Mouse (Mus musculus): Measurements from ENCODE around the gene Trim3. TPM values are rescaled to one million over a fixed set of nuclear protein-coding genes. Genes with fewer than 3 reads are reported as not detected.

Trim3 gene
- polyA plus RNA-seq, 1 experiment from 2014 or later: 29.8 TPM

DNA sequence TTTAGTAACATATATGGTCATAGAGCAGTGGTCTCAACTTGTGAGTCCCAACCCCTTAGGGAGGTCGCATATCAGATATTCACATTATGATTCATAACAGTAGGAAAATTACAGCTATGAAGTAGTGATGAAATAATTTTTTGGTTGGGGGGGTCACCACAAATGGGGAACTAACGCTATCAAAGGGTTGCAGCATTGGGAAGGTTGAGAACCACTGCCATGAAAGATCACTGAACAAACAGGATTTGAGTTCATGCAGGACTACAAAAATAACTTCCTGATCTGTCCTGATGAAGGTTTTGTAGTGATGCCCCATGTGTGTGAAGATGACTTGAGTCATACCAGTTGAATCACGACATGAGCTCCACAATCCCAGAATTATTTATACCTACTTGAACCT lies 24.9 kb downstream of the Trim3 start:
- whole genome bisulfite sequencing: 81% methylated on average over 3 of the region's 3 CpGs
- no peak overlapping the region for H3K4me2 ChIP-seq
- no peak for ATAC-seq (ENCODE audit: insufficient read depth, low FRiP score, low read depth)
- no peaks in the 10 kb centered on the region for H3K27me3 ChIP-seq (replicated peaks)
- no peak overlapping the region for H3K4me3 ChIP-seq (replicated peaks)
- H3K36me3 ChIP-seq: peaks cover 11% of the 10 kb centered on the region; the same call in 1 of the 2 replicates
- H3K9me3 ChIP-seq: no peaks in the 10 kb centered on the region
- no peaks in the 10 kb centered on the region for H3K4me1 ChIP-seq
- H3K27ac ChIP-seq: no peak overlapping the region
- H3K9ac ChIP-seq: no peak overlapping the region

DNA sequence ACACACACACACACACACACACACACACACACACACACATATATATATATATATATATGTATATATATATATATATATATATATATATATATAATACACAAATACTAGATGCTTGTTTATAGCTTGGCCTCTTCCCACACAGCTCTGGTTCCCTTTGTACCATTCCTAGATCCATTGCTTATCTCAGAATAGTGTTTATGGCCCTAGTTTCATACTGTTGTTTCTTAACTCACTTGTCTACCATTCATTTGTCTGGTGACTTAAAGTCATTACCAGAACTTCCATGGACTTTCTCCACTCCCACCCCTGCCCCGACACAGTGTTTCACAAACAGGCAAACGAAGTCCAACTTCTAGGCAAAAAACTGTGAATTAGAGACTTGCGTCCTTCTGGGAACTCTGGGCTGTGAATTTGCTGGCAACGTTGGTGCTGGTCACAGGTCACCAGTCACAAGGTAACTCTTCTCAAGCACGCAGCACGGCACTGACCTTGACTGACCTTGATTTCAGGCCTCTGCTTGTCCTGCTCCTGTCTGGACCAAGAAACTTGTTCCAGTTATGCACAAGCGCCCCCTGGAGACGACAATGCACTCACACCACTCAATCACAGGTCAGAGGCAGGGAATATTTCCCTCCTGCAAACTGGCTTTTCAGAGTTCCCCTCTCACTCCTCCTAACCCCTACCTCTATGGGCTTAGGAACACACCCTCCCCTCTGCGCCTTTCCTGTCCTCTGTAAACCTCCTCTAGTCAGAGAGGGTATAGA lies 30.3 kb downstream of the Trim3 start:
- Histone ChIP-seq H3K4me1 (no peaks in the 10 kb centered on the region), H3K27ac (no peak overlapping the region), H3K36me3 (no peaks in the 10 kb centered on the region), H3K9me3 (no peaks in the 10 kb centered on the region), H3K27me3 (replicated peaks) (no peaks in the 10 kb centered on the region), H3K9ac (no peak overlapping the region), H3K4me3 (replicated peaks) (no peak overlapping the region), H3K4me2 (no peak overlapping the region)
- WGBS: 32% methylated on average over 9 of the region's 9 CpGs
- no peak; the same call in 1 of the 2 replicates for ATAC-seq (ENCODE audit: insufficient read depth, low FRiP score, low read depth)

DNA sequence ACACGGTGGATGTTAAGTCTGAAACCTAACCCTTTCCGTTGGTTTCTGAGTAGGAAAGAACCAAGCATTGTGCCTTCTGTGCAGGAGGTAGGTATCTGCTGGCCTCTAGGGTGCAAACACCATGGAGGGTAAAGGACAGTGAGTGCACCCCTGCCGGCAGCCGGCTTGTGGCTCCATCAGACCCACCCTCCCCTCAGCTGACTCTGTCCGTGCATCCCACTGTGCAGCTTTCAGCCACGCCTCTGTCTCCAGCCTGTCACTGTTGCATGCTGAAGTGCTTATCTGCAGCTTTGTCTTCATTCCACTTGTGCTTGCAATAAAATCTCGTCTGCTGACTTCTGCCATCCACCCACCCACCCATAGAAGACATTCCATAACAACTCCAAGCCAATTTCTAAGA lies 43.3 kb downstream of the Trim3 start:
- H3K9me3 ChIP-seq: no peaks in the 10 kb centered on the region
- no peak for ATAC-seq (ENCODE audit: insufficient read depth, low FRiP score, low read depth)
- H3K27ac ChIP-seq: no peak overlapping the region
- no peaks in the 10 kb centered on the region for H3K36me3 ChIP-seq
- no peaks in the 10 kb centered on the region for H3K4me1 ChIP-seq
- 31% methylated on average over 7 of the region's 7 CpGs for WGBS
- H3K27me3 ChIP-seq (replicated peaks): no peaks in the 10 kb centered on the region
- no peak overlapping the region for H3K4me3 ChIP-seq (replicated peaks)
- no peak overlapping the region for H3K4me2 ChIP-seq
- no peak overlapping the region for H3K9ac ChIP-seq

DNA sequence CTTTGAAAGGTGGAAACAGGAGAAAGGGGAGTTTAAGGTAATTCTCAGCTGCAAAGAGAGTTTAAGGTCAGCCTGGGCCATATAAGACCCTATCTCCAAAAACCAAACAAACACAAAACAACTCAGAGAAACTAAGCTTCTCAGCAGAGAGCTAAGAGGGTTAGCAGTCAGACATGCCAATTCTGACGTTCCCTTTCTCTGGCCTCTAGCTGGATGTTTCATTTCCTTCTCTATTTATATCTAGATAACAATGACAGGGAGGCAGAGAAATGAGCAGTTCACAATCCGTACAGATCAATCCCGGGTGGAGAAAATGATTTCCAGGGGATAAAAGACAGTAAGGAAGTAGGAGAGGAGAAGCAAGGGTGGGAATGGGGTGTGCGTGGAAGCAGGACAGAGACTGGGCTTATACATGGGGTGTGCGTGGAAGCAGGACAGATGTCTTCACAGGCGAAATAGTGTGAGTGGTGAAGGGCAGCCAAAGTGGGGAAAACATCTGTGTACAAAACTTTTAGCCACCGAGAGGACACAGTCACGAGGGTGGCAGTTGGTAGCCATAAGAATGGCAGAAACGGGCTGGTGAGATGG lies 45.0 kb downstream of the Trim3 start:
- H3K27me3 ChIP-seq (replicated peaks): no peaks in the 10 kb centered on the region
- H3K4me2 ChIP-seq: no peak overlapping the region
- H3K9ac ChIP-seq: no peak overlapping the region
- ATAC-seq (ENCODE audit: insufficient read depth, low FRiP score, low read depth): no peak
- no peaks in the 10 kb centered on the region for H3K9me3 ChIP-seq
- no peak overlapping the region for H3K4me3 ChIP-seq (replicated peaks)
- WGBS: 55% methylated on average over 9 of the region's 9 CpGs
- H3K36me3 ChIP-seq: no peaks in the 10 kb centered on the region
- no peaks in the 10 kb centered on the region for H3K4me1 ChIP-seq
- H3K27ac ChIP-seq: no peak overlapping the region

DNA sequence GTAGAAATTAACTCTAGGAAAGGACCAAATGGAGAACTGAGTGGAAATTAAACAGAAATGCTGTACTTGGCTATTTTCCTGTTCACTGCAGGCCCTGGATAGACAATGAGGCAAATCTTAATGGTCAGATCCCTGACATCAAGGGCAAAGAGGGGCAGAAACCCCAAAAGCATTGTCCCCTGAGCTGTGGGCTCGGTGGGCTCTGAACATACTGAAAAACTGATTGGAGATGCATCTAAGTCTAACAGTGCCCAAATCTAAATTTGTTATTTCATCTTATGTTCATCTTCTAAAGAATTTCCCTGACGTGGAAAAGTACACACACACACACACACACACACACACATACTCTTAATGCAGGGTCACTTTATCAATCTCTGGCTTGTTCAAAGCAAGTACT lies 51.4 kb downstream of the Trim3 start:
- peaks cover 7% of the 10 kb centered on the region; the same call in 1 of the 2 replicates for H3K4me1 ChIP-seq
- H3K4me2 ChIP-seq: peak overlapping the region; percentile 88
- H3K27me3 ChIP-seq (replicated peaks): no peaks in the 10 kb centered on the region
- peak overlapping the region; percentile 70; the same call in 1 of the 2 replicates for H3K4me3 ChIP-seq (replicated peaks)
- no peak overlapping the region for H3K9ac ChIP-seq
- no peaks in the 10 kb centered on the region for H3K36me3 ChIP-seq
- H3K9me3 ChIP-seq: no peaks in the 10 kb centered on the region
- WGBS: 66% methylated on average over 2 of the region's 2 CpGs
- no peak for ATAC-seq (ENCODE audit: insufficient read depth, low FRiP score, low read depth)
- no peak overlapping the region for H3K27ac ChIP-seq

DNA sequence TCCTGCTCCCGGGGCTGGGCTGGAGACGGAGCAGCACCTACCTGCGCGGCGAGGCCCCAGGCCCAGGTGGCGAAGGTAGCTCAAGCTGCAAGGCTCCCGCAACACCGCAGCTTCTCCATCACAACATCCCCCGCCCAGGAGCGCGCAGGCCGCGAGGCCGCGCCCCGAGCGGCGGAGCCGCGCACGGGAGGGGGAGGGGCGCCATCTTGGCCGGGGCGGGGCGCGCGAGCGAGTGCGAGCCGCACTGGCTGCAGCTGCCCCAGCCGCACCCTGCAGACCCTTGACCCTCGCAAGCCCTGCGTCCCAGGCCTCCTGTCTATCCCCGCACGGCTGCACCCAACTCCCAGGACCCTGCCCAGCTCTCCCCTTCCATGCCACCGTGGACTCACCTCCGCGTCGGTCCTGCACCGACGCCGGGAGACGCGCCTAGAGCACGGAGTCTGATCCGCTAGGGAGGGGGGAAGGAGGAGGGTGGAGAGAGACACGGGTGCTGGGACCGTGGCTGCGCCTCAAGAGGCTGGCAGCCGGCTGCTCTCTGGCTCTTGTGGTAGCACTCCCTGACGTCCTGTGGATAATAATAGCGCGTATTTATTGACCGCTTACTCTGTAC lies 52.2 kb downstream of the Trim3 start, which contains the start of gene Apbb1:
Apbb1 (minus strand) TSS at position 560 of the 610 bp plus-strand sequence.
- under 1% methylated on average over 52 of the region's 54 CpGs for WGBS
- Histone ChIP-seq H3K4me2 (peak within 1 kb of the TSS; percentile 88), H3K27ac (peak within 1 kb of the TSS; percentile 54), H3K36me3 (no peaks in the 10 kb centered on the region), H3K9me3 (no peaks in the 10 kb centered on the region), H3K4me3 (replicated peaks) (peak within 1 kb of the TSS; percentile 70), H3K4me1 (peaks cover 7% of the 10 kb centered on the region; the same call in 1 of the 2 replicates), H3K27me3 (replicated peaks) (no peaks in the 10 kb centered on the region), H3K9ac (peak within 1 kb of the TSS; percentile 32)
- ATAC-seq (ENCODE audit: insufficient read depth, low FRiP score, low read depth): peak; percentile 93

DNA sequence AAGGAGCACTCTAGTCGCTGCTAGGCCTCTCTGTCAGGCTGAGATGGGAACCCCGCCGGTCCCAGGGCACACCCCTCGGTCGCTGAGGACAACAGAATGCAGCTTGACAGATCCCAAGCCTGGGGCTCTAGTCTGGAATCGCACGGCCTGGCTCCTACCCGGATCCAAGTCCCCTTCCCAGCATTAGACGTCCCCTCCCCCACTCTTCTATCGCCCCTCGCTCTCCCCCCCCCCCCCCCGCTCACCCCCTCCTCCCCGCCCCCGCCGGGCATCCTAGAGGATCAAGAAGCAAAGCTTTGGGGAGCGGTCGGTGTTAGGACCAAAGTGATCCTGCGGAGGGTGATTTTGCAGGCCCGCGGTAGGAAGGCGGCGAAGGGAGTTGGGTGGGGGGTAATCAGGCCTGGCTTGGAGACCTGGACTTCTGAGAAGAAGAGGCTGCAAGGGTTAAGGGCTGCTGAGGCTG lies 52.7 kb downstream of the Trim3 start:
- Histone ChIP-seq H3K36me3 (no peaks in the 10 kb centered on the region), H3K4me3 (replicated peaks) (peak overlapping the region; percentile 70), H3K27ac (0 out of 2 replicates have a peak overlapping the region, but pooled peaks have one; percentile 54), H3K4me2 (peak overlapping the region; percentile 88), H3K9ac (peak overlapping the region; percentile 32; the same call in 1 of the 2 replicates), H3K27me3 (replicated peaks) (no peaks in the 10 kb centered on the region), H3K9me3 (no peaks in the 10 kb centered on the region), H3K4me1 (peaks cover 7% of the 10 kb centered on the region; the same call in 1 of the 2 replicates)
- 1% methylated on average over 18 of the region's 22 CpGs for WGBS
- ATAC-seq (ENCODE audit: insufficient read depth, low FRiP score, low read depth): peak; percentile 45

DNA sequence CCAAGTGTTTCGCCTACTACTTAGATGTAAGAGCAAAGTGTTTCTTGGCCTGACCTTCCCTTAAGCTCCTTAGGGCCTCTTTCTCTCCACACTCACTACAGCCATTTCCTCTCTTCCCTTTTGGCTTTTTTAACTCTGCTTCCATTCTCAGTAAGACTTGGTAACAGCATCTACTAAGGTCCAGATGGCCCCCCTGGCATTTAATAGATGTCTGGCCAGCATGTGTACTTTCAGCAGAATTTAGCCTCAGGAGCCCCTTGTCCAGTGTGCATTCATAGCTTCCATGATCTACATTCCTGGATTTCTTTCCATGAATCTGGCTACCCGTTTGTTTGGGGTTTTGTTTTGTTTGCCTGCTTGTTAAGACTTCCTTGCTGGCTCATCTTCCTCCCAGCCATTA lies 54.9 kb downstream of the Trim3 start:
- ATAC-seq (ENCODE audit: insufficient read depth, low FRiP score, low read depth): no peak
- Histone ChIP-seq H3K4me1 (peaks cover 7% of the 10 kb centered on the region; the same call in 1 of the 2 replicates), H3K9ac (no peak overlapping the region), H3K27me3 (replicated peaks) (no peaks in the 10 kb centered on the region), H3K4me2 (no peak overlapping the region), H3K27ac (no peak overlapping the region), H3K4me3 (replicated peaks) (no peak overlapping the region), H3K9me3 (no peaks in the 10 kb centered on the region), H3K36me3 (no peaks in the 10 kb centered on the region)
- WGBS: 80% methylated on average over 2 of the region's 2 CpGs

DNA sequence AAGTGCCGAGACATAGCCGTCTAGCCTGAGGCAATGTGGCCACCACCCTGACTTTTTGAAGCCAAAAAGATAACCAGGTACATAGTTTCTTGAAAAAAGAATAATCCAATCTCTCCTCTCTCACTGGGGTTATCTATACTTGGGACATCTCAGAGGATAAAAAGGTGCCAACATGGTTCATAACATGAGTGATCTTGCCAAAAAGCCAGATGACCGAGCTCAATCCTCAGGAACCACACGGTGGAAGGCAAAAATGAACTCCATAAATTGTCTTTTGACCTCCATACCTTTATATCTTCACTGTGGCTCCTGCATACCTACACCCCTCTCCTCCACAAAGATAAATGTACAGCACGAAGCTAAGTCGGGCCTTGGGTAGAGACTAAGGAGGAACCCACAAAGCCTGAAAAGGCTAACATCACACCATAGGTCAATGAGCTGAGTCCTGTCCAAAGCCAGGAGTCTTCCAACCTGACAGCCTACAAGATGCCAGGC lies 55.9 kb downstream of the Trim3 start:
- no peaks in the 10 kb centered on the region for H3K36me3 ChIP-seq
- no peaks in the 10 kb centered on the region for H3K27me3 ChIP-seq (replicated peaks)
- ATAC-seq (ENCODE audit: insufficient read depth, low FRiP score, low read depth): no peak
- H3K27ac ChIP-seq: no peak overlapping the region
- WGBS: 86% methylated on average over 6 of the region's 6 CpGs
- H3K9me3 ChIP-seq: no peaks in the 10 kb centered on the region
- H3K4me1 ChIP-seq: peaks cover 7% of the 10 kb centered on the region; the same call in 1 of the 2 replicates
- no peak overlapping the region for H3K4me2 ChIP-seq
- no peak overlapping the region for H3K4me3 ChIP-seq (replicated peaks)
- H3K9ac ChIP-seq: no peak overlapping the region

DNA sequence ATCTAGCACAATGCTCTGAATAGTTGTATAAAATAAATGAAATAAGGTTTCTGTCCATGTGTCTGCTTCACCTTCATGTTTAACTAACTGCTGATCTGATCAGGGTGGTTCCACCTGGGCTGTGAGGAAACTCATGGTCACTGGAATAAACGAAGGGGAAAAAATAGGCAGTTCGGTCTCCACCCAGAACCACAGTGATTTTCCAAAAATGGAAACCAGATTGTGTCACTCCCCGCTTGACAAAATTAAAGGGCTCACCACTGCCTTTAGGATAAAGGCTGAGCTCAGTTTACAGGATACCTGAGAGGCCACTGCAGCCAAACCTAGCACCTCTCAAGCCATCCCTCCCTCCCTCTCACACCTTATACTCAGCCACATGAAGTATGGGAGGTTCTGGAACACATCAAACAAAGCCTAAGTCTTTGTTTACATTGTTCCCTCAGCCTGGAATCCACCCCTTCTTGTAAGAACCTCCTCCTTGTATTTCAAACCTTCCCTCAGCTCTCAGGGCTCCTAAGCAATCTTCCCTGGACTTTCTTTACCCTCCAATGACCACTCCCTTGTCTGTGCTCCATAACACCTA lies 57.1 kb downstream of the Trim3 start:
- no peaks in the 10 kb centered on the region for H3K9me3 ChIP-seq
- H3K27me3 ChIP-seq (replicated peaks): no peaks in the 10 kb centered on the region
- no peaks in the 10 kb centered on the region for H3K36me3 ChIP-seq
- H3K4me3 ChIP-seq (replicated peaks): no peak overlapping the region
- H3K9ac ChIP-seq: no peak overlapping the region
- H3K27ac ChIP-seq: no peak overlapping the region
- H3K4me2 ChIP-seq: no peak overlapping the region
- no peak for ATAC-seq (ENCODE audit: insufficient read depth, low FRiP score, low read depth)
- 54% methylated on average over 3 of the region's 3 CpGs for WGBS
- 0 out of 2 replicates have a peak, but pooled peaks cover 3% of the 10 kb centered on the region for H3K4me1 ChIP-seq

DNA sequence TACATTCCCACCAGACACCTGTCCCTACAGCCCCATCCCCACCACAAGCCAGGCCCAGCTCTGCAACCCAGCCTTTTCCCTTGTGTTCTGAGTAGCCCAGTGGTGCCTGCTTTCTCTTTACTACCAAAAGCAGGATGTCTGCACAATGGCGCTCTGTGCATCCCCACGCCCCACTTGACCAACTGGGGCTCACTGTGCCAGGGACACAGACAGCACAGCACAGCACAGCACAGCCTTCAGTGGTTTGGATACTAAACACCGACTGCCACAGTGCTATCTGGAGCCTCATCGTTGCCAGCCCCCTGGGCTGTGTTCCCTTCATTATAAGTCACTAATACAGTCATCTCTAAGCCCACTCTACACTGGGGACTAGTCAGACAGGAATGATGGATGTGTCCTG lies 58.8 kb downstream of the Trim3 start:
- 0 out of 2 replicates have a peak, but pooled peaks cover 3% of the 10 kb centered on the region for H3K4me1 ChIP-seq
- H3K27ac ChIP-seq: no peak overlapping the region
- no peak overlapping the region for H3K9ac ChIP-seq
- H3K9me3 ChIP-seq: no peaks in the 10 kb centered on the region
- no peaks in the 10 kb centered on the region for H3K27me3 ChIP-seq (replicated peaks)
- 84% methylated on average over 4 of the region's 4 CpGs for WGBS
- no peak for ATAC-seq (ENCODE audit: insufficient read depth, low FRiP score, low read depth)
- H3K4me2 ChIP-seq: no peak overlapping the region
- H3K36me3 ChIP-seq: no peaks in the 10 kb centered on the region
- H3K4me3 ChIP-seq (replicated peaks): no peak overlapping the region
